Mouse (Mus musculus) limb, embryonic 12.5 days (tissue): ENCODE measurements at regions not wholly inside any gene's neighbourhood (a gene's known extent, or its start where the extent isn't known, plus 50 kb on each side); places are given as distances from the start of the nearest gene placed in this dataset.

Experiments used
- ATAC-seq: fragments of 200-750 bp; cut with Nextera tagmentation; 2 replicates; pipeline ENCODE4 v1.8.0; 2017; ENCODE audit warnings: low read depth, moderate TSS enrichment; ENCODE audit not compliant: insufficient number of reproducible peaks, insufficient read depth, low FRiP score, low TSS enrichment
- H3K27ac ChIP-seq: fragments of 300-500 bp; sonication (generic); 2 replicates; pipeline ENCODE4 v1.5.1; 2016; ENCODE audit warnings: mild to moderate bottlenecking, moderate library complexity
- H3K27me3 ChIP-seq: fragments of 300-500 bp; sonication (generic); 2 replicates; pipeline ENCODE4 v1.6.1; 2016; ENCODE audit warnings: mild to moderate bottlenecking, moderate library complexity
- H3K36me3 ChIP-seq: fragments of 300-500 bp; sonication (generic); 2 replicates; pipeline ENCODE4 v1.6.1; 2016; ENCODE audit warnings: mild to moderate bottlenecking, moderate library complexity
- H3K4me1 ChIP-seq: fragments of 300-500 bp; sonication (generic); replicated peaks from 2 replicates; pipeline ENCODE4 v1.6.1; 2016
- H3K4me2 ChIP-seq: fragments of 300-500 bp; sonication (generic); 2 replicates; pipeline ENCODE4 v1.6.1; 2016; ENCODE audit warnings: mild to moderate bottlenecking, moderate library complexity
- H3K4me3 ChIP-seq: fragments of 300-500 bp; sonication (generic); replicated peaks from 2 replicates; pipeline ENCODE4 v1.5.1; 2016; ENCODE audit warnings: mild to moderate bottlenecking
- H3K9ac ChIP-seq: fragments of 300-500 bp; sonication (generic); replicated peaks from 2 replicates; pipeline ENCODE4 v1.6.1; 2016; ENCODE audit warnings: mild to moderate bottlenecking, moderate library complexity
- H3K9me3 ChIP-seq: fragments of 300-500 bp; sonication (generic); 2 replicates; pipeline ENCODE4 v1.6.1; 2016; ENCODE audit warnings: mild to moderate bottlenecking, moderate library complexity
- WGBS: fragments of 180-500 bp; shearing (Covaris S2); methylation state at CpG from one replicate; pipeline ENCODE4 v1.1.7; 2016; 5-methylcytosine and 5-hydroxymethylcytosine counted together

DNA sequence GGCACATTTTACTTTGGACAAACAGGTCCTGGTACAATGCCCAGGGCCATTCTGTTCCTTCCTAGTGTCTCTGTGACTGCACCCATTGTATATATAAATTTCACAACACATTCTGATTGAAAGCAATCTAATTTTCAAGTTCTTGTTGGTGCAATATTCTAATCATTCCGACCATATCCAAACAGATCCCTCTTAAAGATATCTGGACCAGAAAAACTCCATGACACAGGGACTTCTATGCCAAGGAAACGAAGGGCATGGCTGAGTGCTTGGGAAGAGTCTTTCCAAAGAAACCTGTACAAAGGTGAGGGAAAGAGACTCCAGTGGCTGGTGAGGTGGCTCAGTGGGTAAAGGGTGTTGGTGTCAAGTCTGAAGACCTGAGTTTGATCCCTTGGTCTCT, 337.8 kb downstream of the Pmp22 start:
- no peak for ATAC-seq
- H3K4me1 ChIP-seq = peaks cover 23% of the 10 kb centered on the region
- H3K27me3 ChIP-seq = no peaks in the 10 kb centered on the region
- no peak overlapping the region for H3K27ac ChIP-seq
- H3K36me3 ChIP-seq = no peaks in the 10 kb centered on the region
- no peaks in the 10 kb centered on the region for H3K9me3 ChIP-seq
- no peak overlapping the region for H3K4me2 ChIP-seq
- WGBS = 87% methylated on average over 2 of the region's 2 CpGs
- no peak overlapping the region for H3K9ac ChIP-seq
- H3K4me3 ChIP-seq = no peak overlapping the region

DNA sequence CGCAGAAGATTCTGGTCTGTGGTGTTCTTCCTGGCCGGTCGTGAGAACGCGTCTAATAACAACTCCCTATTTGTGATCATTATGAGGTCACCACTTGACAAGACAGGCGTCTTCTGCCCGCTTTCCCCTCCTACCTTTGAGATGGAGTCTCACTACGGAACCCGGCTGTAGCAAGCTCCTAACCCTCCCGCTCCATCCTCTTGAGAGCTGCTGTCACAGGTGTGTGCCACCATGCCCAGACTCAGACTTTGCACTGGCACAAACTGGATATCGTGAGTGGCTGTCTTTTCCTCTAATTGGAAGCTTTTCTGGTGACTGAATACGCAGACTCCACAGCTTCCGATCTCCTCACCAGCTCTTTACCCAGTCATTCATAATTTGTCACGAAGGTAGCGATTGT, 346.0 kb downstream of the Pmp22 start:
- H3K4me2 ChIP-seq = no peak overlapping the region
- no peaks in the 10 kb centered on the region for H3K36me3 ChIP-seq
- no peak overlapping the region for H3K4me3 ChIP-seq
- H3K9ac ChIP-seq = no peak overlapping the region
- no peak for ATAC-seq
- H3K4me1 ChIP-seq = no peaks in the 10 kb centered on the region
- WGBS = 96% methylated on average over 15 of the region's 15 CpGs
- peaks cover 4% of the 10 kb centered on the region; the same call in 1 of the 2 replicates for H3K9me3 ChIP-seq
- H3K27me3 ChIP-seq = no peaks in the 10 kb centered on the region
- no peak overlapping the region for H3K27ac ChIP-seq

DNA sequence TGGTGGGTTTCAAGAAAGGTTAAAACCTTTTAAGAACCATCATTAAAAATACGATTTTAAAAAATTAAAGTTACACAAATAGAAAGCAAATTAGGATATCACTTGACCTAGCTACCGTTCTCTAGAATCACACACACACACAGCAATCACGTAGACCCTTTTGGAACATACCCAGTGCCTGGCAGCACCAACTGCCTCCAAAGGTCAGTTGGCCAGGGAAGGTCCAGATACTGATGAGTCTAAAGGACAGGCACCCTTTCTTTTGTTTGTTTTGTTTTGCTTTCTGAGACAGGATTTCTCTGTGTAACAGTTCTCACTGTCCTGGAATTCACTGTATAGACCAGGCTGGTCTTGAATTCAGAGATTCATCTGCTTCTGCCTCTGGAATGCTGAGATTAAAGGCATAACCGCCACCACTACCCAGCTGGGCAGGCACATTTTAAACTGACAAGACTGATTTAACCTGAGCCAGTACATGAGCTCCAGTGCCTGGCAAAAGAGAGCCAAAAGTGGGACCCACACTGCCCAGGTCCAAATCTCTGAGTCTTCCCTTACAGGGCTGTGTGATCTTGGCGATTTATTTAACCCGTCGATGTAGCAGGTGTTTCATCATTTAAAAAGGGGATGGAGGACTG, 353.0 kb downstream of the Pmp22 start:
- no peak overlapping the region for H3K4me3 ChIP-seq
- H3K27ac ChIP-seq = no peak overlapping the region
- H3K36me3 ChIP-seq = no peaks in the 10 kb centered on the region
- H3K9ac ChIP-seq = no peak overlapping the region
- H3K9me3 ChIP-seq = peaks cover 19% of the 10 kb centered on the region
- 78% methylated on average over 7 of the region's 7 CpGs for WGBS
- peaks cover 6% of the 10 kb centered on the region; the same call in 1 of the 2 replicates for H3K27me3 ChIP-seq
- H3K4me1 ChIP-seq = peaks cover 4% of the 10 kb centered on the region
- H3K4me2 ChIP-seq = no peak overlapping the region
- no peak for ATAC-seq

DNA sequence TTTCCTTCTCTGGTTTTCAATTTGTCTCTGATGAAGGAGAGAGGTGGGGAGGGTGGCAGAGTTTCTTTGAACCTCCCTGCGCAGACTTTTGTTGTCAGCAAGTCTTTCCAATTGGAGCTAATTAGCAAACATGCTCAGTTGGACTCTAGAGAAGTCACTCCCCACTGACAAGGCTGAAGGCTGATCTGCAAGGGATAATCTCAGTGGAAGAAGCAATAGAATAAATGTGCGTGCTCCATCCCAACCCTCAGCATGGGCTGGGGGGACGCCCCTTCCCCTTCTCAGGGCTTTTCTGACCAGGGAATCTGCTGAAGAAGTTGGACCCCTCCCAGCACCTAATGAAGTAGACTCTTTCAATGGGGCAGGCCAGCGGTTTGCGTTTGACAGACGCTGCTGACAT, 353.8 kb downstream of the Pmp22 start:
- H3K4me3 ChIP-seq = no peak overlapping the region
- H3K27ac ChIP-seq = no peak overlapping the region
- no peak overlapping the region for H3K4me2 ChIP-seq
- WGBS = 39% methylated on average over 6 of the region's 6 CpGs
- H3K4me1 ChIP-seq = peaks cover 4% of the 10 kb centered on the region
- H3K9ac ChIP-seq = no peak overlapping the region
- H3K27me3 ChIP-seq = peaks cover 6% of the 10 kb centered on the region; the same call in 1 of the 2 replicates
- ATAC-seq = no peak
- H3K36me3 ChIP-seq = no peaks in the 10 kb centered on the region
- H3K9me3 ChIP-seq = peaks cover 19% of the 10 kb centered on the region

DNA sequence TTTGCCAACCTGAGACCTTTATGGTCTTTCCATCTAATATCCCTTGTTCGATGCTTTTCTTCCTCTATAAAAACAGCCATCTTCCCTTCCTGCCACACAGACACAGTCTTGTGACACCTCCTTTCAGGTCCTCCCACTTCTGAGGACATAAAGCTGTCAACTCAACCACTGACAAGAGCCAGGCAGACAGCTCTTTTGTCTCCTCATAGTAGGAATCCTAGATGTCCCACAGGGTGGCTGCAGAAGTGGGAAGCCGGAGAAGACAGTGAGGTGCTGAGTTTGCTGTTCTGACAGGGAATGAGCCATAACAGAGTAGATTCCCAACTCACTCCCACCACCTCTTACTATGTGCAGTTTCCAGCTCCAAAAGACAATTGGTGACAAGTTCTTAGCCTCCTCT, 358.4 kb downstream of the Pmp22 start:
- ATAC-seq = no peak
- no peaks in the 10 kb centered on the region for H3K9me3 ChIP-seq
- H3K36me3 ChIP-seq = no peaks in the 10 kb centered on the region
- H3K4me1 ChIP-seq = peaks cover 4% of the 10 kb centered on the region
- H3K9ac ChIP-seq = no peak overlapping the region
- no peak overlapping the region for H3K4me3 ChIP-seq
- H3K4me2 ChIP-seq = no peak overlapping the region
- no peak overlapping the region for H3K27ac ChIP-seq
- WGBS = 14% methylated on average over 2 of the region's 2 CpGs
- peaks cover 6% of the 10 kb centered on the region; the same call in 1 of the 2 replicates for H3K27me3 ChIP-seq

DNA sequence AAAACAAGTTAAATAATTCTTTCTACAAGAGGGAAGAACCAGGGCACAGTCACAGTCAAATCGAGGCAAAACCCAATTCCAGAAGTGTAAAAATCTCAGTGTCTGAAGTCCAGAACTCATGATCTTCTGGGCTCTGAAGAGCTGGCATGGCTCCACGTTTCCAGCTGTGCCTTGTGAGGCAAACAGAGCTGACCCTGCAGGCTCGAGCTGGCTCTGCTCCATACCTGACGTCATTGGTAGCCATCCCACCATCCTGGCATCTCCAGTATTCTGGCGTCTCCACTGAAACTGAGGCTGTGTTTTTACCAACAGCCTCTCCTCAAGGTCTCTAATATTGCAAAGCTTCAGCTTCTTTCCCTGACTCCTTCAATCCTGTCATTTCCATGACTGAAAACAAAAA, 373.4 kb downstream of the Pmp22 start:
- Histone ChIP-seq H3K36me3 (no peaks in the 10 kb centered on the region), H3K27ac (no peak overlapping the region), H3K4me2 (no peak overlapping the region), H3K27me3 (no peaks in the 10 kb centered on the region), H3K4me3 (no peak overlapping the region), H3K4me1 (no peaks in the 10 kb centered on the region), H3K9me3 (no peaks in the 10 kb centered on the region), H3K9ac (no peak overlapping the region)
- 78% methylated on average over 5 of the region's 5 CpGs for WGBS
- ATAC-seq = no peak

DNA sequence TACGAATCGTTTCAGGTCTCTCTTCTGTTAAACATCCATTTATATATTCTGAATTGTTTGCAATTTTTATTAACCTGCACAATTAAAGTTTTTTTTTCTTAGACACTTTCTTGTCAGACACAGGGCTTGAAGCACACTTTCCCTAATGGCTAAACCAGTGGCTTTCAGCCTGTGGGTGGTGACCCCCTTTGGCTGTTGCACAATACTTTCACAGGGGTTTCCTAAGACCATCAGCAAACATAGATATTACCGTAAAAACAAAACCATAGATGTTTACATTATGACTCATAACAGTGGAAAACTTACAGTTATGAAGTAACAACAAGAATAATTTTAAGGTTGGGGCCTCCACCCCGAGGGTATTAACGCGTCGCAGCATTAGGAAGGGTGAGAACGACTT, 378.6 kb downstream of the Pmp22 start:
- WGBS = 93% methylated on average over 8 of the region's 8 CpGs
- ATAC-seq = no peak
- Histone ChIP-seq H3K4me3 (no peak overlapping the region), H3K36me3 (no peaks in the 10 kb centered on the region), H3K4me1 (no peaks in the 10 kb centered on the region), H3K4me2 (no peak overlapping the region), H3K9ac (no peak overlapping the region), H3K27ac (no peak overlapping the region), H3K27me3 (no peaks in the 10 kb centered on the region), H3K9me3 (no peaks in the 10 kb centered on the region)

DNA sequence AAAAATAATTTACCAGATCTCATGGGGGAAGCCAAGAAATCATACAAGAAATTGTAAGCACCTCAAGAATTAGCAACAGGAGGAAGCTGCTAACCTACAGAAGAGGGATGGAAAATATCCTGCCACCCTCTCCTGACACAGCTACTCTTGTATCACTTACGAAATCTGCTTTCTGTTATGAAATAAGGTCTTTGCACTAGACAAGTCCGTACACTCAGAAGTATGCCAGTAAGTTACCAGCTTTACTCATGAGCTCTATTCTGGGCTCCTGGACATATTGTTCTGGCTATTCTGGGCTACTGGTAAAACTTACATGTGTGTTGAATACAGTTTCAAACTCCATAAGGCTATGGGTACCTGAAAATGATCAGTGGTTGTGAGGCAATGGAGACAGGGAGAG, 379.9 kb downstream of the Pmp22 start:
- Histone ChIP-seq H3K27ac (no peak overlapping the region), H3K4me2 (no peak overlapping the region), H3K27me3 (no peaks in the 10 kb centered on the region), H3K9me3 (0 out of 2 replicates have a peak, but pooled peaks cover 5% of the 10 kb centered on the region), H3K36me3 (no peaks in the 10 kb centered on the region), H3K9ac (no peak overlapping the region), H3K4me1 (no peaks in the 10 kb centered on the region), H3K4me3 (no peak overlapping the region)
- ATAC-seq = no peak
- WGBS = 92% methylated on average over 2 of the region's 2 CpGs

DNA sequence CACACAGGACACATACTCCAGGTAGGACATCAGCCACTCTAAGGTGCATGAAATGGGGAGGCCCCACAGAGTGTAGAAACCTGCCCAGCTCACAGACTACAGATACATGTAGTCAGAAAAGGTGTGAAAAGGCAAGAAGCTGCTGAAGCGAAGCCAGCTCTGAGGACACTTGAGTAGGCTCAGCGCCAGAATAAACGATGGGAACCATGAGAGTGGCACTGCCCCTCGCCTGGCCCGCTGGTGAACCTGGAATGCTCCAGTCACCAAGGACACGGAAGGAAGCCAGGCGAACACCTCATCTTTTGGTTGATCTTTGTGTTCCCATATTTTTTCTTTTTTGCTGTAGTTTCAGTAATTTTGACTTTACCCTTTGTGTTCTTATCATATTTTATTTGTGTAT, 381.8 kb downstream of the Pmp22 start:
- H3K9me3 ChIP-seq = peaks cover 5% of the 10 kb centered on the region; the same call in 1 of the 2 replicates
- H3K4me2 ChIP-seq = no peak overlapping the region
- no peaks in the 10 kb centered on the region for H3K27me3 ChIP-seq
- H3K4me1 ChIP-seq = no peaks in the 10 kb centered on the region
- H3K9ac ChIP-seq = no peak overlapping the region
- no peak for ATAC-seq
- no peaks in the 10 kb centered on the region for H3K36me3 ChIP-seq
- H3K27ac ChIP-seq = no peak overlapping the region
- 87% methylated on average over 7 of the region's 7 CpGs for whole genome bisulfite sequencing
- no peak overlapping the region for H3K4me3 ChIP-seq

DNA sequence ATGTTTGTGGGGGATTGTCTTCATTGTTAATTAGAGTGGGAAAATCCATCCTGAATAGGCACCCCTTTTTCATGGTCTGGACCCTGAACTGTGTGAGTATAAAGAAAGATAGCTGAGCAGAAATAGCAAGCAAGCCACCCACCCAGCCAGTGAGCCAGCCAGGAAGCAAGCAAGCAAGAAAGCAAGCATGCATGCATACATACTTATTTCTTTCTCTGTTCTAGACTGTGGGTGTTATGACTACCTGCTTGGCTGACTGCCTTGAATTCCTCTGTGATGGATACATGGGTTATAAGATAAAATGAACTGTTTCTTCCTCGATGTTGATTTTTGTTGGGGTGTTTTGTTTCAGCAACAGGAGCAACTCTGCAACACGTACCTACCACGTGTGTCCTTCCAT, 385.8 kb downstream of the Pmp22 start:
- Histone ChIP-seq H3K4me3 (no peak overlapping the region), H3K27me3 (no peaks in the 10 kb centered on the region), H3K36me3 (no peaks in the 10 kb centered on the region), H3K9me3 (peaks cover 7% of the 10 kb centered on the region; the same call in 1 of the 2 replicates), H3K27ac (no peak overlapping the region), H3K4me2 (no peak overlapping the region), H3K4me1 (peaks cover 10% of the 10 kb centered on the region), H3K9ac (no peak overlapping the region)
- ATAC-seq = no peak
- WGBS = 89% methylated on average over 3 of the region's 3 CpGs

DNA sequence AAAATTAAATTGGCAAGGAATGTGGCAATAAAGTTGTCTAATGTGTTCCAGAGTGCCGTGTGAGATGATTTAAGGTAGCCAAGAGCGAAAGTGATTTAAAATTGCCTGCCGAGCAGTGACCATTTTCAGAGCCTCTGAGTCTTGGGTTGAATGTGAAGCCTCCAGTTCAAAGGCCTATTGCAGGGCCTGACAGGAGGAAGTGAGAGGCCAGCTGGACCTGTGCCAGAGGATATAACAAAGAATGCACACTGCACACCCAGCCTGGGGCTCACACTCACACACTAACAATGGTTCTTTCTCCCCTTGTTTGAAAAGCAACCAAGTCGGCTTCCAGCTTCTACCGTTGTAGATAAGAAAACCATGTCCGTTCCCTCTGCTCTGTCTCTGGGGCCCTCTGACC, 390.1 kb downstream of the Pmp22 start:
- peaks cover 10% of the 10 kb centered on the region for H3K4me1 ChIP-seq
- H3K36me3 ChIP-seq = no peaks in the 10 kb centered on the region
- 0 out of 2 replicates have a peak, but pooled peaks have one; percentile 63 for ATAC-seq
- no peak overlapping the region for H3K4me2 ChIP-seq
- H3K4me3 ChIP-seq = no peak overlapping the region
- H3K27me3 ChIP-seq = no peaks in the 10 kb centered on the region
- WGBS = 49% methylated on average over 6 of the region's 6 CpGs
- H3K9ac ChIP-seq = no peak overlapping the region
- H3K27ac ChIP-seq = peak overlapping the region; percentile 53; the same call in 1 of the 2 replicates
- H3K9me3 ChIP-seq = peaks cover 2% of the 10 kb centered on the region; the same call in 1 of the 2 replicates

DNA sequence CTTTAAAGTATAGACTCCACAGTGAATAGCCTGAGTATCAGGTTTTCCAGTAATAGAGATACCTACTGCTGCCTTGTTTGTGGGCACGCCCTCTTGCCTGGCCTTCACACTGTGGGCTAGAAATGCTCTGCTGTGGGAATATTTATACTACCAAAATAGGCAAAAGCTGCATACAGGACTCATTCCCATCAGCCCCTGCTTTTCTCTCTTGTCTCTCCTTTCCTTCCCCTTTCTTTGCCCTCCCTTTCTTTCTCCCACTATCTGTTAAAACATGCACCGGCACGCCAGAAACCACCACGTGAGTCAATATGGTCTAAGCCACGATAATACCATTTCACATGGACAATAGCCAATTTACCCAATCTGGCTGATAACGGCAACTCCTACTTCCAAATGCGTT, 395.5 kb downstream of the Pmp22 start:
- H3K9me3 ChIP-seq = no peaks in the 10 kb centered on the region
- H3K4me3 ChIP-seq = no peak overlapping the region
- no peak for ATAC-seq
- H3K4me2 ChIP-seq = no peak overlapping the region
- WGBS = 90% methylated on average over 7 of the region's 7 CpGs
- H3K9ac ChIP-seq = no peak overlapping the region
- peaks cover 11% of the 10 kb centered on the region for H3K4me1 ChIP-seq
- H3K27ac ChIP-seq = no peak overlapping the region
- H3K36me3 ChIP-seq = no peaks in the 10 kb centered on the region
- no peaks in the 10 kb centered on the region for H3K27me3 ChIP-seq
